Mouse (Mus musculus) liver, embryonic 18 days (tissue): ENCODE measurements around the gene Serpina11. TPM values are rescaled to one million over a fixed set of nuclear protein-coding genes. Genes with fewer than 3 reads are reported as not detected.

Source experiments
- polyA plus RNA-seq: library from polyadenylated mRNA; depleted of rRNA; stranded (reverse); fragments of >200 nt; gene quantifications from 2 replicates; pipeline ENCODE4 v1.2.3, GENCODE M21; 2012; rRNA removed

The Serpina11 gene
- 184 and 214 TPM in 2 replicates for polyA plus RNA-seq

GRCm38 (mm10) chr12:103989857-103990256 lies at the start of gene Serpina11:
Gene Serpina11 (minus strand): TSS chr12:103989957.

GRCm38 (mm10) chr12:104013620-104014019 lies 23.9 kb upstream of the Serpina11 start, which contains the start of gene Serpina9:
Gene Serpina9 (minus strand): TSS chr12:104013755.

GRCm38 (mm10) chr12:103958798-103959197 lies 31.0 kb downstream of the Serpina11 start, which contains the start of gene Serpina1e:
Gene Serpina1e (minus strand): TSS chr12:103958975.

Other genes with a start within 250 kb of the Serpina11 start
- gene Serpina1d, start 216.4 kb downstream of the Serpina11 start, polyA plus RNA-seq: 1,315 and 1,572 TPM in 2 replicates
- gene Serpina1b, start 159.6 kb downstream of the Serpina11 start, polyA plus RNA-seq: 2,401 and 2,510 TPM in 2 replicates
- 2,492 and 2,846 TPM in 2 replicates for gene Serpina1a, start 126.4 kb downstream of the Serpina11 start, polyA plus RNA-seq
- 1,205 and 1,238 TPM in 2 replicates for gene Serpina1c, start 85.1 kb downstream of the Serpina11 start, polyA plus RNA-seq
- 6,689 and 6,899 TPM in 2 replicates for gene Serpina1e, start 31.0 kb downstream of the Serpina11 start, polyA plus RNA-seq
- 0.10 and 0.24 TPM in 2 replicates for gene Serpina9, start 23.8 kb upstream of the Serpina11 start, polyA plus RNA-seq
- gene Serpina12, start 54.5 kb upstream of the Serpina11 start, polyA plus RNA-seq: 0.16 and 0.20 TPM in 2 replicates
- gene Serpina5, start 111.2 kb upstream of the Serpina11 start, polyA plus RNA-seq: 6.0 and 6.1 TPM in 2 replicates
- gene Serpina3a, start 122.8 kb upstream of the Serpina11 start, polyA plus RNA-seq: 0.11 and 0.13 TPM in 2 replicates
- gene Serpina3b, start 138.0 kb upstream of the Serpina11 start, polyA plus RNA-seq: 0.19 and 0.22 TPM in 2 replicates
- 0.05 and 0.07 TPM in 2 replicates for gene Serpina3c, start 163.9 kb upstream of the Serpina11 start, polyA plus RNA-seq
- gene Serpina3f, start 224.6 kb upstream of the Serpina11 start, polyA plus RNA-seq: 1.0 and 1.1 TPM in 2 replicates
- 7.4 and 7.9 TPM in 2 replicates for gene Serpina3g, start 246.3 kb upstream of the Serpina11 start, polyA plus RNA-seq